Mouse (Mus musculus) left cerebral cortex, adult 18-20 months (tissue): Measurements from ENCODE around the gene Wdr11. TPM values are rescaled to one million over a fixed set of nuclear protein-coding genes. Genes with fewer than 3 reads are reported as not detected.

ENCODE experiments used
- DNase-seq, 2 experiments: peaks; one replicate each; pipeline ENCODE4 v3.0.0; 2021 to 2022; ENCODE audit warnings: low spot score in 2 of 2, mixed read lengths in 1 of 2
- total RNA-seq, 2 experiments: library from RNA; stranded (reverse); gene quantifications; 2 replicates each; pipeline ENCODE4 v1.2.3; 2021

Wdr11 gene
- total RNA-seq, 2 experiments from 2014 or later, result 39.9 to 41.6 TPM

- DNase-seq, result no peak
These were observed 87.3 kb downstream of the Wdr11 start for GRCm38 (mm10) chr7:129678972-129679371.

- DNase-seq, result peak; percentile 11 to 19
These were observed 89.0 kb downstream of the Wdr11 start for GRCm38 (mm10) chr7:129680534-129681210.

GRCm38 (mm10) chr7:129682525-129682924, 90.9 kb downstream of the Wdr11 start:
- DNase-seq, result no peak

GRCm38 (mm10) chr7:129685326-129685725, 93.7 kb downstream of the Wdr11 start:
- no peak for DNase-seq
